Mouse (Mus musculus): ENCODE results near the gene Fthl17f.
A peak's percentile ranks its signal among the peaks of the same experiment; 100 is the strongest.
"Not testable (repeated sequence)": the region's sequence is repeated elsewhere in the genome, so short reads cannot be mapped to it uniquely, and the experiment has no call there.

The Fthl17f gene

GRCm38 (mm10) chrX:9062715-9063114 lies at the start of gene Fthl17f:
Gene Fthl17f, plus strand, starts transcription at chrX:9063015.
- not testable (repeated sequence) for DNase-seq (ENCODE audit: low spot score)

GRCm38 (mm10) chrX:9016079-9016478 lies 46.7 kb upstream of the Fthl17f start:
- DNase-seq (ENCODE audit: low spot score): no peak

DNA sequence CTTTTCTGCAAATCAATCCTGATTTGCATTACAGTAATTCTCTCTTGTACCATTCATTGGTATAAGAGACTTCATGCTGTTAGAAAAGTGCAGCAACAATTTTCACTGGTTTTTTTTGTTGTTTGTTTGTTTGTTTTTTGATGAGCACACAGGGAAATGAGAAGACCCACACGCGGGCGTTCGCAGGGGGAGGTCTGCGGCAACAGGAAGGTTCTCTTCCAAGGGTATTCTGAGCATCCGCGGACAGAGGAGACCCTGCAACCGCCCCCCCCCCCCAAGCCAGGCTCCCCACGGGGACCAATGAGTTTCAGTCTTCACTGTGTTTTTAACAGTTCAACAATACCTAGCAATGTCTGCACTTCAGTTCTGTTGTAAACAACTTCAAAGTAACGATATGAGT lies 43.3 kb upstream of the Fthl17f start:
- DNase-seq (ENCODE audit: low spot score): no peak

- DNase-seq (ENCODE audit: low spot score): not testable (repeated sequence)
Observed at GRCm38 (mm10) chrX:9033193-9033592, 29.6 kb upstream of the Fthl17f start, which contains the start of gene Fthl17e. Gene Fthl17e, plus strand, starts transcription at chrX:9033493.

- DNase-seq (ENCODE audit: low spot score): not testable (repeated sequence)
Observed at GRCm38 (mm10) chrX:9041611-9042010, 21.2 kb upstream of the Fthl17f start.

GRCm38 (mm10) chrX:9060952-9061351 lies 1.9 kb upstream of the Fthl17f start:
- DNase-seq (ENCODE audit: low spot score): peak; percentile 83

DNA sequence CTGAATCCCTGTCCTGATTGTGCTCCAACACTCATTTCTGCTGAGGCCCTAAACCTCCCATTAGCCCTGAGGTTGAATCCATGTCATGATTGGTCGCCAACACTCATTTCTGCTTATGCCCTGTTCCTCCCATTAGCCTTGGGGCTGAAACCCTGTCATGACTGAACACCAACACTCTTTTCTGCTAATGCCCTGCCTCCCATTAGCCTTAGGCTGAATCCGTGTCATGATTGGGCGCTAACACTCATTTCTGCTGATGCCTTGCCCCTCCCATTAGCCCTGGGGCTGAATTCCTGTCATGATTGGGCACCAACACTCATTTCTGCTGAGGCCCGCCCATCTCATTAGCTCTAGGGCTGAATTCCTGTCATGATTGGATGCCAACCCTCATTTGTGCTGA lies 714 bp upstream of the Fthl17f start:
- no peak for DNase-seq (ENCODE audit: low spot score)

DNA sequence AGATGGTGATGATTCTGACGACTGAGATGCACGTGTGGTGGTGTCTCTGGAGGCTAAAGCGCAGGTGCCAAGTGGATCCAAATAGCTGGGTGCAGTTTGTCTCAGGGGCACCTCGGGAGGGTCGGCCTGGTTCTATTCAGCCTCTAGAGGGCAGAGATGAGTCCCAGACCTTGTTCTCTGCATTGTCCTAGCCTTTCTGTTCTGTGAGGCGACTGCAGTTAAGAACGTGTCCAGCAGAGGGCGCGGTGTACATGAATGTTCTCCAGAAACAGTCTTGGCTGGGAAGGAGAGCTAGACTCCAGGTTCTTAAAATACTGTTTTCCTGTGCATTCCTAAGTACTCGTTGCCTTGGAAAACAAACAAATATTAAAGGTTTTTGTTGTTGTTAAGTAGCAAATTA lies 14.9 kb downstream of the Fthl17f start:
- DNase-seq (ENCODE audit: low spot score): peak; percentile 7

- DNase-seq (ENCODE audit: low spot score): not testable (repeated sequence)
Observed at GRCm38 (mm10) chrX:9095066-9095465, 32.3 kb downstream of the Fthl17f start.

DNA sequence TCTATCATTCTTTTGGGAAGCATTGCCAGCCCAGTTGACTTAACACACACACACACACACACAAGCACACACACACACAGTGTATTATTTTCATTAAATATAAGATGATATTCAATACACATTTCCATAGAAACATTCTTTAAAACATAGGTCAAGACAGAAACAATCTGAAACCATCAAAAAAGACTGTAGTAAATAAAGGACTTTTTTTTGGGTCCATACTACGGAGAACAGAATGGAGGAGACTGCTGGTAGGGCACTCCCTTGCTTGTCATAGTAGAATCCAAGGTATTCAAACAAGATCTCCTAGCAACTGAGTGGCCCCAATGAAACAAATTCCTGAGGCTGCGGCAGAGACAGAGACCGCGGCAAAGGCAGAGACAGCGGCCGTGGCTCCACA lies 41.4 kb downstream of the Fthl17f start, which contains the start of gene 4930402K13Rik:
Gene 4930402K13Rik, plus strand, starts transcription at position 301 of the 400 bp plus-strand sequence.
- DNase-seq (ENCODE audit: low spot score): no peak

DNA sequence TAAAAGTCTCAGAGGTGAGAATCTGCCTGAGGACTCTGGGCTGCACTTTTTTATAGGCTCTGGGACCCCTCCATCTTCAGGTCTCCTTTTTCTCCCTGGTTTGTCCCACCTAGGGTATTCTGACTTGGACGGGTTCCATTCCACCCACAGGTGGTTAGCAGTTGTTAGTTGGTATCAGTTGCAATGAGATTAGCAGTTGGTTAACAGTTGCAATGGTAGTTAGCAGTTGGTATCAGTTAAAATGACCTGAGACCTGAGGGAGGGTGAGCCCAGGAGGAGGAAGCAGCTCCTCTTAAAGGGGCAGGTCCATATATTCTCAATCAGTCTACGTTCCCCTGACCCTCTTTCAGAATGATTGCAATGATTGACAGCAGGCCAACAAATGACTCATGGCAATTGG lies 47.6 kb downstream of the Fthl17f start:
- DNase-seq (ENCODE audit: low spot score): no peak

All from ovary, postnatal 14 days (tissue).